Mouse (Mus musculus) midbrain, postnatal 0 days (tissue): ENCODE measurements around the gene Tecr. TPM values are rescaled to one million over a fixed set of nuclear protein-coding genes. Genes with fewer than 3 reads are reported as not detected.

Experiments
- ATAC-seq: fragments of 200-750 bp; cut with Nextera tagmentation; 2 replicates; pipeline ENCODE4 v1.8.0; 2017; ENCODE audit warnings: moderate number of reproducible peaks, mild to moderate bottlenecking, moderate TSS enrichment, moderate library complexity; ENCODE audit not compliant: low FRiP score
- DNase-seq: peaks from one replicate; pipeline ENCODE4 v3.0.0-alpha.2; 2015; ENCODE audit warnings: low spot score
- H3K27ac ChIP-seq: fragments of 300-500 bp; sonication (generic); 2 replicates; pipeline ENCODE4 v1.5.1; 2014; ENCODE audit warnings: low read depth, mild to moderate bottlenecking, low read length, mixed read lengths
- H3K27me3 ChIP-seq: fragments of 300-500 bp; sonication (generic); 2 replicates; pipeline ENCODE4 v1.6.1; 2014; ENCODE audit warnings: low read length, control low read depth, mixed read lengths; ENCODE audit not compliant: insufficient read depth
- H3K36me3 ChIP-seq: fragments of 300-500 bp; sonication (generic); 2 replicates; pipeline ENCODE4 v1.6.1; 2014; ENCODE audit warnings: low read length, control low read depth, mixed read lengths; ENCODE audit not compliant: insufficient read depth
- H3K4me1 ChIP-seq: fragments of 300-500 bp; sonication (generic); 2 replicates; pipeline ENCODE4 v1.6.1; 2014; ENCODE audit warnings: mild to moderate bottlenecking, control low read depth, antibody characterized with exemption, low read length, mixed read lengths; ENCODE audit not compliant: insufficient read depth
- H3K4me2 ChIP-seq: fragments of 300-500 bp; sonication (generic); 2 replicates; pipeline ENCODE4 v1.6.1; 2014; ENCODE audit warnings: low read depth, mild to moderate bottlenecking, low read length, mixed read lengths; ENCODE audit not compliant: poor library complexity, severe bottlenecking
- H3K4me3 ChIP-seq: fragments of 300-500 bp; sonication (generic); 2 replicates; pipeline ENCODE4 v1.5.1; 2014; ENCODE audit warnings: low read depth, mild to moderate bottlenecking, low read length, moderate library complexity
- H3K9ac ChIP-seq: fragments of 300-500 bp; sonication (generic); replicated peaks from 2 replicates; pipeline ENCODE4 v1.6.1; 2014; ENCODE audit warnings: mild to moderate bottlenecking, low read length, moderate library complexity, mixed read lengths; ENCODE audit not compliant: poor library complexity, severe bottlenecking
- H3K9me3 ChIP-seq: fragments of 300-500 bp; sonication (generic); 2 replicates; pipeline ENCODE4 v1.6.1; 2016; ENCODE audit warnings: low read length, control low read depth
- CTCF ChIP-seq: IDR thresholded peaks from 2 replicates; pipeline ENCODE4 v1.5.1; 2016; ENCODE audit warnings: antibody characterized with exemption, mild to moderate bottlenecking
- WGBS: fragments of 180-500 bp; shearing (Covaris S2); extraction: QIAGEN DNeasy Blood & Tissue Kit; methylation state at CpG from one replicate; pipeline ENCODE4 v1.1.7; 2014; 5-methylcytosine and 5-hydroxymethylcytosine counted together
- polyA plus RNA-seq: library from polyadenylated mRNA; unstranded; fragments of >200 nt; fragmentation: Nextera tagmentation; extraction: Ambion mirVana; gene quantifications from 2 replicates; pipeline ENCODE4 v1.2.1, GENCODE M21; 2015
- total RNA-seq: library from RNA; depleted of rRNA; stranded (reverse); fragments of >200 nt; gene quantifications from 2 replicates; pipeline ENCODE4 v1.2.3, GENCODE M21; 2014

The Tecr gene
- total and polyA plus RNA-seq, 2 experiments from 2014 or later: 1,270 to 1,433 TPM

- H3K9me3 ChIP-seq: no peaks in the 10 kb centered on the region
- no peak overlapping the region for H3K9ac ChIP-seq
- H3K4me3 ChIP-seq: no peak overlapping the region
- DNase-seq (no peak), ATAC-seq (no peak)
- TF ChIP-seq CTCF: no peak
- no peaks in the 10 kb centered on the region for H3K27me3 ChIP-seq
- H3K4me1 ChIP-seq: peaks cover 10% of the 10 kb centered on the region; the same call in 1 of the 2 replicates
- no peak overlapping the region for H3K4me2 ChIP-seq
- no peak overlapping the region for H3K27ac ChIP-seq
- 0 out of 2 replicates have a peak, but pooled peaks cover 1% of the 10 kb centered on the region for H3K36me3 ChIP-seq
- WGBS: 81% methylated on average over 15 of the region's 15 CpGs
Measured at GRCm38 (mm10) chr8:83583236-83583635, 24.5 kb downstream of the Tecr start.

GRCm38 (mm10) chr8:83582226-83582625 is 25.5 kb downstream of the Tecr start:
- TF ChIP-seq CTCF: no peak
- H3K9ac ChIP-seq: no peak overlapping the region
- no peaks in the 10 kb centered on the region for H3K36me3 ChIP-seq
- no peak for DNase-seq
- no peak overlapping the region for H3K4me2 ChIP-seq
- no peaks in the 10 kb centered on the region for H3K27me3 ChIP-seq
- no peak for ATAC-seq
- no peak overlapping the region for H3K27ac ChIP-seq
- 83% methylated on average over 8 of the region's 8 CpGs for WGBS
- no peaks in the 10 kb centered on the region for H3K9me3 ChIP-seq
- H3K4me1 ChIP-seq: 0 out of 2 replicates have a peak, but pooled peaks cover 5% of the 10 kb centered on the region
- H3K4me3 ChIP-seq: no peak overlapping the region

- Histone ChIP-seq H3K9ac (no peak overlapping the region), H3K36me3 (no peaks in the 10 kb centered on the region), H3K9me3 (no peaks in the 10 kb centered on the region), H3K27me3 (no peaks in the 10 kb centered on the region), H3K4me2 (no peak overlapping the region), H3K27ac (no peak overlapping the region), H3K4me1 (peaks cover 6% of the 10 kb centered on the region; the same call in 1 of the 2 replicates), H3K4me3 (no peak overlapping the region)
- WGBS: 91% methylated on average over 8 of the region's 8 CpGs
- ATAC-seq (no peak), DNase-seq (no peak)
- TF ChIP-seq CTCF: no peak
Measured at GRCm38 (mm10) chr8:83580826-83581225, 26.9 kb downstream of the Tecr start.

GRCm38 (mm10) chr8:83579676-83580075 is 28.1 kb downstream of the Tecr start:
- no peaks in the 10 kb centered on the region for H3K27me3 ChIP-seq
- H3K4me1 ChIP-seq: peaks cover 7% of the 10 kb centered on the region; the same call in 1 of the 2 replicates
- H3K9me3 ChIP-seq: no peaks in the 10 kb centered on the region
- no peak overlapping the region for H3K4me3 ChIP-seq
- DNase-seq: no peak
- H3K27ac ChIP-seq: no peak overlapping the region
- no peak overlapping the region for H3K4me2 ChIP-seq
- H3K36me3 ChIP-seq: no peaks in the 10 kb centered on the region
- H3K9ac ChIP-seq: no peak overlapping the region
- ATAC-seq: no peak
- TF ChIP-seq CTCF: no peak
- 87% methylated on average over 8 of the region's 8 CpGs for WGBS

- peaks cover 7% of the 10 kb centered on the region; the same call in 1 of the 2 replicates for H3K36me3 ChIP-seq
- ATAC-seq (no peak), DNase-seq (no peak)
- no peak overlapping the region for H3K4me2 ChIP-seq
- peaks cover 7% of the 10 kb centered on the region; the same call in 1 of the 2 replicates for H3K4me1 ChIP-seq
- H3K9me3 ChIP-seq: no peaks in the 10 kb centered on the region
- TF ChIP-seq CTCF: no peak
- H3K9ac ChIP-seq: no peak overlapping the region
- 72% methylated on average over 17 of the region's 17 CpGs for WGBS
- H3K27me3 ChIP-seq: no peaks in the 10 kb centered on the region
- H3K27ac ChIP-seq: no peak overlapping the region
- H3K4me3 ChIP-seq: no peak overlapping the region
Measured at GRCm38 (mm10) chr8:83578131-83579055, 29.4 kb downstream of the Tecr start.

GRCm38 (mm10) chr8:83577384-83577791 is 30.4 kb downstream of the Tecr start:
- Histone ChIP-seq H3K4me3 (no peak overlapping the region), H3K9ac (no peak overlapping the region), H3K4me2 (no peak overlapping the region), H3K4me1 (peaks cover 7% of the 10 kb centered on the region; the same call in 1 of the 2 replicates), H3K27ac (no peak overlapping the region), H3K27me3 (no peaks in the 10 kb centered on the region), H3K9me3 (no peaks in the 10 kb centered on the region), H3K36me3 (peaks cover 16% of the 10 kb centered on the region)
- no peak for ATAC-seq
- no peak for TF ChIP-seq CTCF
- DNase-seq: peak; percentile 18
- 57% methylated on average over 9 of the region's 9 CpGs for WGBS
